Mouse (Mus musculus) MEL (cell line): ENCODE measurements around the gene Abca3.
"Not testable (repeated sequence)": the region's sequence is repeated elsewhere in the genome, so short reads cannot be mapped to it uniquely, and the experiment has no call there.

Experiments used
- CTCF ChIP-seq, 3 experiments: IDR thresholded peaks in 2 of 3; conservative IDR thresholded peaks in 1 of 3; 2 replicates each; pipeline ENCODE4 v1.5.1; 2011 to 2012; ENCODE audit warnings: low read length in 3 of 3, low read depth in 2 of 3, mild to moderate bottlenecking in 2 of 3, improper control_type of control experiment in 1 of 3, inconsistent platforms in 1 of 3, mixed read lengths in 1 of 3, moderate library complexity in 1 of 3; ENCODE audit not compliant: control insufficient read depth in 1 of 3, insufficient read depth in 1 of 3, poor library complexity in 1 of 3, severe bottlenecking in 1 of 3
- E2F4 ChIP-seq: IDR thresholded peaks from 2 replicates; pipeline ENCODE4 v1.6.1; 2011; ENCODE audit warnings: low read depth, low read length, improper control_type of control experiment, borderline replicate concordance
- GATA1 ChIP-seq: IDR thresholded peaks from 2 replicates; pipeline ENCODE4 v1.6.1; 2011; ENCODE audit warnings: low read depth, low read length, improper control_type of control experiment
- MAFK ChIP-seq: IDR thresholded peaks from 2 replicates; pipeline ENCODE4 v1.6.1; 2011; ENCODE audit warnings: low read depth, mild to moderate bottlenecking, low read length, improper control_type of control experiment, borderline replicate concordance
- POLR2A ChIP-seq, 2 experiments: IDR thresholded peaks; 2 replicates each; pipeline ENCODE4 v1.6.1; 2011 to 2012; ENCODE audit warnings: low read length in 2 of 2, mild to moderate bottlenecking in 2 of 2, control low read depth in 1 of 2, improper control_type of control experiment in 1 of 2, low read depth in 1 of 2, moderate library complexity in 1 of 2; ENCODE audit not compliant: control insufficient read depth in 1 of 2, insufficient read depth in 1 of 2, poor library complexity in 1 of 2
- SMC3 ChIP-seq: IDR thresholded peaks from 2 replicates; pipeline ENCODE4 v1.6.1; 2011; ENCODE audit warnings: low read depth, low read length, improper control_type of control experiment
- TAL1 ChIP-seq: IDR thresholded peaks from 2 replicates; pipeline ENCODE4 v1.6.1; 2012; ENCODE audit warnings: mild to moderate bottlenecking, inconsistent platforms, low read length, moderate library complexity, mixed read lengths
- ZKSCAN1 ChIP-seq: IDR thresholded peaks from 2 replicates; pipeline ENCODE4 v1.6.1; 2012; ENCODE audit warnings: low read depth, mild to moderate bottlenecking, inconsistent platforms, low read length, improper control_type of control experiment, moderate library complexity

DNA sequence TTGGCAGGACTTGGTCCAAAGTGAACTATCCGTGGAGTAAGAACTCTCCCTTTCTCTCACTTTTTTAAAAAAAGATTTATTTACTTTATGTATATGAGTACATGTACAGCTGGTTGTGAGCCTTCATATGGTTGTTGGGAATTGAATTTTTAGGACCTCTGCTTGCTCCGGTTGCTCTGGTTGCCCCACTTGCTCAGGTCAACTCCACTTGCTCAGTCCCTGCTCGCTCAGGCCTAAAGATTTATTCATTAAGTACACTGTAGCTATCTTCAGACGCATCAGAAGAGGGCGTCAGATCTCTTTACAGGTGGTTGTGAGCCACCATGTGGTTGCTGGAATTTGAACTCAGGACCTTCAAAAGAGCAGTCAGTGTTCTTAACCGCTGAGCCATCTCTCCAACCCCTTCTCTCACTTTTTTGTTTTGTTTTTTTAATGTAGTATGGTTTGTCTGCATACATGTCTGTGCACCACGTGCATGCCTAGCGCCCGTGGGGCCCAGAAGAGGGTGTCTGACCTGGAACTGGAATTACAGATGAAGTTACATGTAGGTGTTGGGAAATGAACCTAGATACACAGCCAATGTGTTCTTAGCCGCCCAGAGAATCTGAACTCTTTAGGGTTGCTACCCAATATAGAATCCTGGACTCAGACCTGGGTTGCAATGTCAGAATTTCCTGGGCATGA, 103.9 kb downstream of the Abca3 start:
- not testable (repeated sequence) for TF ChIP-seq SMC3; CTCF (IDR thresholded peaks at IDR 0.05 in 2 of 3, conservative IDR thresholded peaks at IDR 0.05 in 1 of 3; ENCODE audit: control insufficient read depth in 1 of 3, insufficient read depth in 1 of 3, low read depth in 2 of 3, low read length in 3 of 3, poor library complexity in 1 of 3, severe bottlenecking in 1 of 3); ZKSCAN1; POLR2A (IDR thresholded peaks at IDR 0.05; ENCODE audit: control insufficient read depth in 1 of 2, insufficient read depth in 1 of 2, low read depth in 1 of 2, low read length in 2 of 2, poor library complexity in 1 of 2); MAFK; E2F4; GATA1; TAL1
